Mouse (Mus musculus) lung, adult 2 months (tissue): ENCODE results near the gene Tmem102.

Source experiments
- CTCF ChIP-seq: fragments of 200-500 bp; IDR thresholded peaks from 2 replicates; pipeline ENCODE4 v1.5.1; 2011; ENCODE audit warnings: mild to moderate bottlenecking, low read length, control low read depth; ENCODE audit not compliant: insufficient read depth
- POLR2A ChIP-seq: fragments of 200-500 bp; IDR thresholded peaks from 2 replicates; pipeline ENCODE4 v1.6.1; 2011; ENCODE audit warnings: low read depth, mild to moderate bottlenecking, control low read depth, low read length, borderline replicate concordance; ENCODE audit errors: extremely low read depth

DNA sequence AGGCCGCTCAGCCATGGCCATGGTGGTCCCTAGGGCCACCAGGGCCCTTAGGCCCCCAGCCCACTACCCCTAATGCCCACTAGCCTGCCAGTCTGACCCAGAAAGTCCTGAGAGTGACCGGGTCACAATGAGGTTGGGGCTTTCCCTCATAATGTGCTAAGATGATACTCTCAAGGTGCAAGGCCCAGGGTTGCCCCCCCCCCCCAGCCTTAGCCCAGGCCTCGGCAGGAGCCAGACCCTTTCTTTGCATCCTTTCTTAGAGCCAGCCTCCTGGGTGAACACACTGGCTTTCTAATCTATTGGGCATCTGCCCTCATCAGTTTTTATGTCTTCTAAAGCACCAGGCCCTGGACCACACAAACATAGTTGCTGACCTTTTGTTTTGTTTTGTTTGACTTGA lies 16.7 kb upstream of the Tmem102 start, which contains the start of gene Spem1:
- TF ChIP-seq CTCF (no peak), POLR2A (no peak)
